Mouse (Mus musculus) c-Kit-positive CD71-negative TER-119-negative erythroid progenitor cells, embryonic 14.5 days (primary cell): ENCODE data around the gene Tlk2.
"Not testable (repeated sequence)": the region's sequence is repeated elsewhere in the genome, so short reads cannot be mapped to it uniquely, and the experiment has no call there.

Experiments used
- DNase-seq: peaks from one replicate; pipeline ENCODE4 v3.0.0-alpha.2; 2013; ENCODE audit warnings: low read depth

Gene Tlk2

DNA sequence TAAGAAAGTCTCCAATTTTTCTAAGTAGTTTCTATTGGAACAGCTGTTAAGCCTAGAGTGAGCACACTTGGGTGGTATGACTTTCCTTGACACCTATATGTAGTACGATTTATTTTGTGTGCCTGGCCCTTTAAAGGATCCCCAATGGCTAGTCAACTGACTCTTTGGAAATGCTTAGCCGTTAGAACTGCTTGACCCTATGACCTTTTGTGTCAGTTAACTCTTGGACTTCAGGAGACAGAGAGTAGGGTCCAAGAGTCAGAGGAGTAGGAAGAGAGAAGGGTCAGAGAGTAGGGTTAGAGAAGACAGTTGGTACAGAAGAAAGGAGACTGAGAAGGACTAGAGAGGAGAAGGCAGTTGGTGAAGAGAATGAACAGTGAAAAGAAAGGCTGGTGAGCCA is at the start of gene Tlk2:
Gene Tlk2 (plus strand): TSS at position 292 of the 400 bp plus-strand sequence.
- DNase-seq = no peak

DNA sequence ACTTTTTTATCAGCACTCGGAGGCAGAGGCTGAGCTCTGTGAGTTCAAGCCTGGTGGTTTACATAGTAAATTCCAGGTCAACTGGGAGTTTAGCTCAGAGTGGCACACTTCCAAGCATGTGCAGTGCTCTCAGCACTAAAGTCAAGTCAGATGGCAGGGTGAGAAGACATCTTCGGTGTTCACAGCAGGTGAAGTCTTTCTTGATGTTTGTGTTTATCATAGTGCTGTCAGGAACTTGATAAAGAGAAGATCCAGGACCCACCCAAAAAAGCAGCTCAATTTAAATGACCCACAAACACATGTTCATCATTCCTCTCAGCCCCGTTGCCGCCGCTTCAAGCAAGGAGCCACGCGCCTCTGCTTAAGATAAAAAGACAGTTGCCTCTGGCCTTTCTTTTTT is 42.9 kb upstream of the Tlk2 start:
- no peak for DNase-seq

DNA sequence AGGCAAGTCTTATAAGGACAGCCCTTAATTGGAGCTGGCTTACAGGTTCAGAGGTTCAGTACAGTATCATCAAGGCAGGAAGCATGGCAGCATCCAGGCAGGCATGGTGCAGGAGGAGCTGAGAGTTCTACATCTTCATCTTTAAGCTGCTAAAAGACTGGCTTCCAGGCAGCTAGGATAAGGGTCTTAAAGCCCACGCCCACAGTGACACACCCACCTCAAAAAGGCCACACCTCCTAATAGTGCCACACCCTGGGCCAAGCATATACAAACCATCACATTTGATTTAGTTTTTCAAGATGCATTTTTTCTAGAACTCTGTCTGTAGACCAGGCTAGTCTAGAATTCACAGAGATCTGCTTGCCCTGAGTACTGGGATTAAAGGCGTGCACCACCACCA is 41.4 kb upstream of the Tlk2 start:
- not testable (repeated sequence) for DNase-seq

DNA sequence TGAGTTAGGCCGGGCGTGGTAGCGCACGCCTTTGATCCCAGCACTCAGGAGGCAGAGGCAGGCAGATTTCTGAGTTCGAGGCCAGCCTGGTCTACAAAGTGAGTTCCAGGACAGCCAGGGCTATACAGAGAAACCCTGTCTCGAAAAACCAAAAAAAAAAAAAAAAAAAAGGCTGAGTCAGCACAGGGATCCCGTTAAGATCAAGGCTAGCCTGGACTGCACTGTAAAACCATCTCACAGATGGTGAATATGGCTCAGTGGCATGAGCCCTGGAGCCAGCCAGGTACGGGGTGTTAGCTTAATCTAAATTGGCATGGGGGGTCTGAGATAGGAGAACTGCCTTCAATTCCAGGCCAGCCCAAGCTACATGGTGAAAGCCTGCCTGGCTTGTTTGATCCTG is 38.1 kb upstream of the Tlk2 start:
- DNase-seq = not testable (repeated sequence)

DNA sequence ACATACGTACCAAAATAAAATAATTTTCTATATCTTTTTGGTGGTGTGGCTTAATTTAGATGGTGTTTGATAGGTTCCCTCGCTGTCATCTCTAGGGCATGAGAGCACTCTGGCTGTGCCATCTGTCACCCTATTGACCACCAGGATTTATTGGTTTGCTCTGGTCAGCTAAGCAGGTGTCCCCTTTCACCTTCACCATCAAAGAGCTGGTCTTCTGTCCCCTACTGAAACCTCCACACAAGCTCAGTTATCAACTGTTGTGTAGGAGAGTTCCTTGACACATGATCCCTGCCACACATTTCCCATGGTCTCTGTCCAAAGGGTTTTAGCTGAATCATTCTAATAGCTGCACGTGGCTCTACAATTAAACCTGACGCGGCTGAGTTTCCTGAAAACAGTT is 37.5 kb upstream of the Tlk2 start:
- no peak for DNase-seq

DNA sequence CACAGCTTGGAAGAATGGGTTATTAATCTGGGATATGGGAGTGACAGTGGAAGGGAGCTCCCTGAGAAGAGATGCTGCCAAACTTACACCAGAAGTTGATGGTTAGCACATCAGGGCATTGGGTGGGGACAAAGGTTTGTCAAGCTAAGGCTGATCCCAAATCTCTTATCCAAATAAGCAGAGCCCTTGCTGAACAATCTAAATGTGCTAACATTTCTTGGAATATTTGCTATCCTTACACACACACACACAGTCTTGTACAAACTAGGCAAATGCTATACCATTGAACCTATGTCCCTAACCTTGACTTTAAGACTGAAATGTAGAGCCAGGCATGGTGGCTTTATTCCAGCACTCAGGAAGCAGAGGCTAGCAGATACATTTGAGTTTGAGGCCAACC is 35.0 kb upstream of the Tlk2 start:
- no peak for DNase-seq

DNA sequence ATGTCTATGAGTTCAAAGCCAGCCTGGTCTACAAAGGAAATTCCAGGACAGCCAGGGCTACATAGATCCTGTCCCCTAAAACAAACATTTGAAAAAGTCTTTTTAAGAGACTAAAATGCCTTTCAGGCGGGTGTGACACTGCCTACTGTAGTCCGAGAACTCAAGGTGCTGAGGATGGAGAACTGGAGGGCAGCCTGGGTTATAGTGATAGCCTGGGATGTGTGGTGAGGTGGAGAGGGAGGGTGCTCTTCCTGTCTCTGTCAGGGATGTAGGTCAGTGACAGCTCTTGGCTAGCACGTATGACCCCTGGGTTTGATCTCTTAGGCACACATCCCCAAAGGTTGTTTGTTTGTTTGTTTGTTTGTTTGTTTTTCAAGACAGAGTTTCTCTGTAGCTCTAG is 34.5 kb upstream of the Tlk2 start:
- DNase-seq = no peak

DNA sequence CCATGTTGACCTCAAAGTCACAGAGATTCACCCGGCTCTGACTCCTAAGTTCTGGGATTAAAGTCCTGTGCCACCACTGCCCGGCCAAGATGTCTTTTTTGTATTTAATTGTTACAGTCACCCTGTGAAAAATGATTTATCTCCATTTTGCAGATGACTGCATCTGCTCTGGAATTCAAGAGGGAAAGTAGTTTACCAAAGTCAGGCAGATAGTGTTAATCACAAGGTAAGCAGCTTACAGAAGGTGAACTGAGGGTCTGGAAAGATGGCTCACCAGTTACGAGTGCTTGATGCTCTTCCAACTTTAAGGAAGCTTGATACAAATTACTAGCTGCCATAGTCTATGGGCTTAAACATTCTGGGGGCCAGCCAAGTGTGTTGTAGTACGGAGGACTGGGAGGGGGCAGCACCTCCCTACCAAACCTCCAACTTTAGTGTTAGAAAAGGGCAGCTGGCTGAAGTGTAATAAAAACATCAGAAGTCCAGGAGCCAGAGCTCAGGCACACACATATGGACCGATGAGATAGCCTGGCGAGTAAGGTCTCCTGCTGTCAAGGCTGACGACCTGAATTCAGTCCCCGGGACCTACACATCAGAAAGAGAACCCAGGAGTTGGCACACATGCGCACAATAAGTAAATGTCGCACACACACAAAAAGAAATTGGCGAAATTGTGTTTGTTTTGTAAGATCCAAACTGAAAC is 33.9 kb upstream of the Tlk2 start:
- no peak for DNase-seq

DNA sequence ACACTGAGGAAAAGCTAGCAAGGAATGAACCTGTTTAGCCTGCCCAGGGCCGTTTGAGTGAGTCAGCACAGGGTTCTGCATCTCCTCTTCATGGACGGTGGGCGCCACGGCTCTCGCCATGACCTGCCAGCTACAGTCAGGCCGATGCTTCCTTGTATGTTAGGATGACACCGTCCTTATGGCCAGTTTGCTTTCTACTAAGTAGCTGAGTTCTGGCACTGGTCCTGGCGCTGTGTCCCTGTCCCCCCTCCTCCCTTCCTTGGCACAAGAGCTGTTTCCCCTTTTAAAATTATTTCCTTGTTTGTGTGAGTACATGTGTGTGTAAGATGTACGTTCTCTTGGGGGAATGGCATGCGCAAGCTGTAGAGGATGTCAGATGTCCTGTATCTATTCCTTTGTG is 33.4 kb upstream of the Tlk2 start:
- no peak for DNase-seq

DNA sequence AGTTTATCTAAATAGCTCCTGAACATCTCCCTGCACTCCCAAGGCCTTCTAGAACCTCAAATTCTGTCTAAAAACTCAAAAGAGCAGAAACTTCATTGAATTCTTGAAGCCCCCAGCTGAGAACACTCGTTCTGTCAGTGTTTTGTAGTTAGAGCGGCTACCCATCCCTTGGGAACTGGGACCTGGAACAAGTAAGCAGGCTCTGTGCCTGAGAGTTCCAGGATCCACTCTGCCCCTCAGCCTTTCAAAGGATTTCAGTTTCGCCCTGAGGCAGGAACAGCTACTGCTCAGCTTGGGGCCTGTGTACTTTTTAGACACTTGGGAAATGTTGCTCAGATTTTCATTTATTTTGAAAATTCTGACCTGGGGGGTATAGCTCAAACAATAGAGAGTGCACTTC is 32.0 kb upstream of the Tlk2 start, which contains the start of gene Gm10842:
Gene Gm10842 (plus strand): TSS at position 301 of the 400 bp plus-strand sequence.
- no peak for DNase-seq

DNA sequence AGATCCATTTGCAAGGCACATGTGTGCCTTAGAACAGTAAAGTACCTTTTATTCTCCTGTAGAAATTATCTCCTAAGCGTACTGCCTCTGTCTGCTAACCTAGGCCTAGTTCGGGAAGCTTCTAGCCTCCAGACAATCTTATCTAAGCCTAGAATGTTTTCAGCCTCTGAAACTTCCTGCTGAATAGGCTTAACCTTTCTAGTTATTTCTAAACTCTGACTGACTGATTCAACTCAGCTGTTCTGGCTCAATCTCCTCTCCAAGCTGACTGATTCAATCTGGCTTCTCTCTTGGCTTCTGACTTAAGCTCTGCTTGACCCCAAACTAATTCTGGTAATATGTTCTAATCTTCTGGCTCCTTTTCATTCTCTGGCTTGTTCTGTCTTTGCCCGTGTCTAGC is 29.3 kb upstream of the Tlk2 start:
- no peak for DNase-seq

DNA sequence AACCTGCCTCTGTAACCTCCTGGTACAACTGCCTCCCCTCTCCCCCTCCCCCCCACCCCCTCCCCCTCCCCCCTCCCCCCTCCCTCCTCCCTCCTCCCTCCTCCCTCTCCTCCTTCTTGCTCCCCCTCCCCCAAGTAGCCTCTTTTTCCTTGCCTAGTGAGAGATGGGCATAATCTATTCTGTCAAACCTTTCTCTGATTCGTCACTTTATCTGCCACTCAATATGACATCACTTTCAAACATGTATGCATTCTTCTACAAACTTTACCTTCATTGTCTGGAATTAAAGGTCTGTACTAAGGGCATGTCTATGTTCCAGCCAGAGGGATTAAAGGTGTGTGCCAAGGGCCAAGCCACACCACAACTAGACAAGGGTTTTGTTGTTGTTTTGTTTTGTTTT is 28.8 kb upstream of the Tlk2 start:
- DNase-seq = no peak

DNA sequence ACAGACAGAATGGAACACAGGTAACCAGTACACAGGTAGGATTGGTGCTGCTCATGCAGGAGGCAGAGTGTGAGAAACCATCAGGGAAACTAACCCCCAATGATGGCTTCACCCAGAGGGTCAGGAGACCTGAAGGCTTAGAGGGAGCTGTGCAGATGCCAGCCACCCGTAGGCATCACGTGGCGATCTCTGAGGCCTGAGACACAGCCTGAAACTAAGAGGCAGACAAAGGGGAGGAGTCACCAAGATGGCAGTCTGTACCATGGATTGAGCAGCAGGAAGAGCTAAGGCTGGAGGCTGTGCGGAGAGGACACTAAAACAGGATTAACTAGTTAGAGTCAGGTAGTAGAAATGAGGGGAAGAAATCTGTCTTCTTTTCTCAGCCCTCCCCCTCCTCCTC is 27.9 kb upstream of the Tlk2 start:
- no peak for DNase-seq

DNA sequence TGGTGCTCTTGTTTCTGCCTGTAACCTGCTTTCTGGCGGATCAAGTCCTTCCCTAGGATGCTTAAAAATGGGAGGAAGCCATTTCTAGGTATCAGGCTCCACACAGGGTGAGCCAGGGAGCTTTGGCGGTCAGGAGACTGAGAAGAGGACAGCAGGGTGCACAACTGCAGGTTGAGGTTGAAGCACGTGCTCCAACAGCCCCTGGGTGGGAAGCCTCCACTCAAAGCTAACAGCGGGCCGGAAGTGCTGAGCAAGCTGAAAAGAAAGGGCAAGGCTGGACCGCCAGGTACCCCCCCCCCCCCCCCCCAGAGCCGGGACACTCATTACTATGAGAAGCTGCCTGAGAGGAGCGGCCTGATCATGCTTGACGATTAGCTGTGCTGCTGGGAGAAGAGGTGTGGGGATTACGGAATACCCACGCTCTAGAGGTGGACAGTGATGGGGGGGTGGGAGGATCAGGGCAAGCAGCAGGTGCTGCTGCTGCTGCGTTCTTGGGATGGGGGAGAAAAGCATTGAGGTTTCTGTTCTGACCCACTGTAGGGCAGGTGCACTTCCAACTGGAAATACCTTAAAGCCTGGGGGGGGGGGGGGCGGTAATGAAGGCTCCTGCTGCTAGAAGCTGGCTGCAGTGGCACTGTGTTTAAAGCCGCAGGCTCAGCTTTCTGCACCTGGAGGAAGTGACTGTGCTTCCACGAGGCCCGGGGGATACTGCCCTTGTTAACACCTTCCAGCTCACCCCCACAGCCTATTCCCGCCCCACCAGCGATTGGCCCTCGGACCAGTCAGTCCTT is 27.2 kb upstream of the Tlk2 start:
- DNase-seq = no peak

DNA sequence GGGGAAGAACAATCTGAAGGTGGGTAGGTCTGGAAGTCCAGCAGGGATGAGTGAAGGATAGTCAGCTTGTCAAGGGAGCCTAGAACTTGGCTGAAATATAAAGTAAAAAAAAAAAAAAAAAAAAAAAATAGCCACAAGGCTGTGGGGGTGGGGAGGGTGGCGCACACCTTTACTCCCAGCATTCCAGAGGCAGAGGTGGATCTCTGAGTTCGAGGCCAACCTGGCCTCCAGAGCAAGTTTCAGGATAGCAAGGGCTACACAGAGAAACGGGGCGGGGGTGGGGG is 26.6 kb upstream of the Tlk2 start:
- no peak for DNase-seq

DNA sequence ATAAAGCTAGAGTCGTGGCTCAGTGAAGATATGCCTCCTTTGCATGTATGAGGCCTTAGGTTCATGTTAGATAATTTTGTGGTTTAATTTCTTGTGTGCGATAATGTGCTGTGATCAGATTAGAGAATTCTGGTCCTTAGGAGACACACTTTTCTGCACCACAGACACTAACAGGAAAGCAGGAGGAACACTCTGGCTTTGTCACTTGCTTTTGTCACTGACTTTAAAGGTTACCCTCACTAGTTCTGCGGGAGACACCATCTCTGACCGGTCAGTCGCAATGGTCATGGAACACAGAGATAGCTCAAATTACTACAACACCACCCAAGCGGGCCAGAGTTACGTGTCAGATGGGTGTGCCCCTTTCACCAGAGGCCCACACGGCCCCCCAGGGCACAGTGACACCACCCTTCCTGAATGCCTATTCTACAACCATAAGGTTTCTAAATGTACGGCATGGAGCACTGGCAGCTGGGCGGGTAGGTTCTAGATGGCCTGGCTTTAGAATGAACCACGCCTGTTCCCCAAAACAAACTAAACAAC is 26.2 kb upstream of the Tlk2 start:
- DNase-seq = no peak

DNA sequence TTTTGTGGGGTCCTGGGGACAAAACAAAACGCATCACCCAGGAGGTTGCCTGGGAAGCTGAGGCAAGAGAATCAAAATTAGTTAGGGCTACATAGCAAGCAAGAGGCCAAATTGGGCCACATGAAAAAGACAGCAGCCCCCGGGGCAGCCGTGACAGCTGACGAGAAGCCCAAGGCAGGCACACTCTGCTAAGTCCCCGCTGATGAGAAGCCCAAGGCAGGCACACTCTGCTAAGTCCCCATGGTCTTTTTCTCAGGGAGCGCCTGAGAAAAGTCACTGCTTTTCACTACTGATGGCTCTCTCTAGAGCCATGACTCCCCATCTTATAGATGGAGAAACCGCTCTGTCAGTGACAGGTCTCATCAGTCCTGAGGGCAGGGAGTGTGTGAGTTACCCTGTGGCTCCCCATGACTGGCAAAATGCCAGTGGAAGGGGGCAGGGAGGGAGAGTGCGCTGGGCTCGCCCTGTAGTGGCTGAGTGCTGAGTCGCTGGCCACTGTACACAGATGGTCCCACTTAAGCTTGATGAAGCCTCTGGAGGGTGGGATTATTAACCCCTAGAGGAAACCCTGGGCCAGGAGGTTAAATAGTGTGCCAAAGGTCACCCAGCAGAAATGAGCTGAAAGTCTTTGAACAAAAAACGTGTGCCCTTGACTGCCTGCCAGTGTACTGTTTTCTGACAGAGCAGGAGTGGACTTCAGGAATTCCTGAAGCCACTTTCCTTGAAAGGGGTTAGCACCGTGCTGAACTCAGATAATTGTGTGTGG is 25.4 kb upstream of the Tlk2 start:
- no peak for DNase-seq

DNA sequence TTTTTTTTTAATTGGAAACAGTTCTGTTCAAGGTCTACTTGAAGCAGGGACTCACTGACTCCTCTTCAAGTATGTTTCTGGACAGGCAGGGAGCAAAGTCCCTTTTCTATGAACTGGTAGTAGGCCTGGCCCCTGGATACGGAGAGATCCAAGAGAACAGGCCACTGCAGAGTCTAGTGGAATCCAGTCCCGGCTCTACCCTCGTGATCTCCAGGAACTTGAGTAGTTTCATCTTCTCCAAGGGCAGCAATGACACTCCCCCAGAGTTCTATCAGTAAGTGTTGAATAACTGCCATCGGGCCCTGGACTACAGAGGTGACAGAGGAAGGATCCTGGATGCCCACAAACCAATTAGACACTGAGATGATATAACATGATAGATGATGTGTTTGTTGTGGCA is 22.7 kb upstream of the Tlk2 start:
- no peak for DNase-seq

DNA sequence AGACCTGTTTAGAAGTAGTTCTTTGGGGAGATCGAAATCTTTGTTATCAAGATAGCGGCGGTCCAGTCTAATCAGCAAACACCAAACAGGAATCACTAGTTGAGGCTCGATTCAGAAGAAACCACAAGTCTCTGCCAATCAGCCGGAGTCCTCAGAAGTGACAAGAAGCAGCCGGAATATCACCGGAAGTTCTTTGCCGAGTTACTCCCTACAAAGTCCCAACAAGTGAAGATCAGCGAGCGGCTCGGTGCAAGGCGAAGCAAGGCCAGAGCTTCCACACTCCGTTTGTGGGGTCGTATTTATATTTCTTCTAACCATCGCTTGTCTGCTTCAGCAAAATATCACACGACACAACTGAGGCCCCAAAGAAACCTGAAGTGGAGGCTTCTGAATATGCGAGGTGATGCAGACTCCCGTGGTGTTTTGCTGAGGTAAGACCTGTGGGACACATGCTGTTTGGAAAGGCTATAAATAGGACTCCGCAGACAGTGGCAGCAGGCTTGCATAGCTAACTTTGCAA is 21.8 kb upstream of the Tlk2 start:
- DNase-seq = no peak

DNA sequence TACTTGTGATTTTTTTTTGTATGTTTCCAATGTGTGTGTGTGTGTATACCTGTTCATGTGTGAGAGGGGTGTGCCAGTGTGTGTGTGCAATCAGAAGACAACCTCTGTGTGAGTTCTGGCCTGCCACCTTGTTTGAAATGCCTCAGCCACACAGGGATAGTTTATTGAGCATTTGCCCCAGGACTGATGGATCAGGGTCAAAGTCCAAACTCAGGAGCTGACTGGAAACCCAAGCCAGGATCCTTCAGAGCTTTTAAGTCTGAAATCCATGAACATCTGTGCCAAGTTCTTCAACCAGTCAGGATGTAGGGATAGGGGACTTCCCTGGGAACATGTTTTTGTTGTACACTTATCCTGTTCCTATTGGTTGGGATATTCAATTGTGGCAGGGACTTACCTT is 20.6 kb upstream of the Tlk2 start:
- DNase-seq = no peak

DNA sequence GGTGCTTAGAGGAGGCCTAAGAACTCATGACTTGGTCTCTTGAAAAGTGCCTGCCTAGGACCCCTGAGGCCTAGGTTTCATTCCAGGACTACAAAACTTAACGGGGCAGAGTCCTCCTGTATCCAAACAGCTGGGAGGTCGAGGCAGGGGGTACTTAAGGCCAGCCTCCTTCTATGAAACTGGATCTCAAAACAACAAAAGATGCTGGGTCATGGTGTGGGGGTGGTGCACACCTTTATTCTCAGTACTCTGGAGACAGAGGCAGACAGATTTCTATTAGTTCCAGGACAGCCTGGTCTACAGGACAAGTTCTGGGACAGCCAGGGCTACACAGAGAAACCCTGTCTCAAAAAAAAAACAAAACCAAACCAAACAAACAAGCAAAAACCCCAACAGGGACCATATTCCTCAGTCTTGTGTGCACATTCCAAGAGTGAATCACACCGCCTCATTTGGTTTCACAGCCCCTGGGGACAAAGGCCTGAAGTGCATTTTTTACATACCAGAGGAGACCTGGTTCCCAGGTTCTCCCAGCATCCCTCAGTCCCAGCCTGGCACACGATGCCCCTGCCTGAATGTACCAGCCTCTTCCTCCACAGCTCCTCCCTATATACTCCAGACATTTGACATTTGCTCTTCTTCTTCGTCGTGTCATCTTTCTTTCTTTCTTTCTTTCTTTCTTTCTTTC is 18.8 kb upstream of the Tlk2 start:
- no peak for DNase-seq

DNA sequence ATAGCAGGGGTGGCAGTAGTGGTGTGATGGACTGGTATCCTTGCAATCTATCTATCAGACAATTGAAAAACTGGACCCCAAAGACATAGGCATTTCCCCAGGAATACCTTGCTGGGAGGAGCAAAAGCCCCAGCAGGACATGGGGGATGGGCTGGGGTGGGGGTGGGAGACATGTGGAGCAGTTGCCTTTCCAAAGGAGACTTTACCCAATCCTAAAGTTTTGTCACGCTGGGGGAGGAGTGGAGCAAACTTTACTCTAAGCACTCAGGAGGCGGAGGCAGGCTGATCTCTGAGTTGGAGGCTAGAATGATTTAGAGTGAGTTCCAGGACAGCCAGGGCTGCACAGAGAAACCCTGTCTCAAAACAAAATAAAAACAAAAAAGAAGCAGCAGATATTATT is 17.2 kb upstream of the Tlk2 start:
- no peak for DNase-seq
